Mouse (Mus musculus) v-Abl transformed pro-B cells (cell line): ENCODE measurements around the gene Speer4e.
"Not testable (repeated sequence)": the region's sequence is repeated elsewhere in the genome, so short reads cannot be mapped to it uniquely, and the experiment has no call there.

Experiments
- in situ Hi-C, 2 experiments: fragments of 400-800 bp; cut with MboI; formaldehyde crosslinking; loops; one replicate each; pipeline ENCODE4 v1.15.1; 2025; ENCODE audit not compliant: unreplicated experiment in 2 of 2

The Speer4e gene

GRCm38 (mm10) chr5:14885291-14885690 is 52.9 kb downstream of the Speer4e start:
- in situ Hi-C loops = not testable (repeated sequence)
